Mouse (Mus musculus) brain, adult 10 weeks (tissue): ENCODE data around the gene Prkd1. TPM values are rescaled to one million over a fixed set of nuclear protein-coding genes. Genes with fewer than 3 reads are reported as not detected.

Source experiments
- polyA plus RNA-seq: library from polyadenylated mRNA; stranded (reverse); fragments of 350-450 nt; fragmentation: Illumina TruSeq; extraction: RNeasy Lipid Tissue Mini Kit (QIAGEN cat#74804); gene quantifications from one replicate; pipeline ENCODE4 v1.2.3, GENCODE M21; 2015; ENCODE audit warnings: low read depth, low replicate concordance

Prkd1 gene
- 7.7 TPM for polyA plus RNA-seq

DNA sequence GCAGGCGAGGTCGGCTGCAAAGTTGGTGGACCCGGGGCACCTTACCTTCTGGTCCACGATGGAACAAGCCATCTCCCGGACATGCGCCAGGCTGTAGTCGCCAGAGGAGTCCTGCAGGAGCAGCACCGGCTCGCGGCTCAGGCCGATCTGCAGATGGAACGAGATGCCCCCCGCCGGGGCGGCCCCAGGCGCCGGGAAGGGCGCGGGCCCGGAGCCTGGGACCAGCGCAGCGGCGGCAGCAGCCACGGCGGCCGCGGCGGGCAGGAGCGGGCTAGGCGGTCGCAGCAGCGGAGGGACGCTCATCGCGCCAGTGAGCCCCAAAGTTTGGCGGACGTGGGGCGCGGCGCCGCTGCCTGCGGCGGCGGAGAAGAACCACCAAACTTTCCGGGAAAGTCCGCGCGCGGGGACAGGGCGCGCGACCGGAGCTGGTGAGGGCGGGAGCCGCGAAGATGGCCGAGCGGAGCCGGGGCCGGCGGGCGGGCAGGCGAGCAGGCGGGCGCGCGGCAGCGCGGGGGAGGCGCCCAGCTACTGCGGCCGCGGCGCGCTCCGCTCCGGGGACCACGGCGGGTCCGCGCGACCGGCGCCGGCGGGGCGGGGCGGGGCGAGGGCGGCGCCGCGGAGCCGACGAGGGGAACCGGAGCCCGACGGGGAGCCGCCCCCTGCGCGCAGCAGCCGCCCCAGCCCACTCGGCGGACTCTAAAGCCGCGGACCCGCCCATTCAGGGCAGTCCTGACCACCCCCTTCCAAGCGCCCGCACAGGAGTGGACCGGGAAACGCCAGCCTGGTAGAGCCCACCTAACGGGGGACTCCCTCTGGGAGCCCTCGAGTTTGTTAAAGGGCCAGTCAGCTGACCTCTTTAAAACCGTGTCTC lies at the start of gene Prkd1:
TSS of gene Prkd1 (minus strand) at position 428 of the 871 bp plus-strand sequence.

